Mouse (Mus musculus): Measurements from ENCODE around the gene Selenon. TPM values are rescaled to one million over a fixed set of nuclear protein-coding genes. Genes with fewer than 3 reads are reported as not detected.

The Selenon gene
- 1.8 and 2.3 TPM in 2 replicates for polyA plus RNA-seq (2015; fragmentation: Nextera tagmentation; extraction: Ambion mirVana)

- peak; percentile 73 for ATAC-seq (ENCODE audit: low read depth)
- Histone ChIP-seq H3K9ac (peak within 1 kb of the TSS; percentile 75), H3K4me2 (peak within 1 kb of the TSS; percentile 84), H3K27ac (no peak within 1 kb of the TSS), H3K4me3 (replicated peaks) (peak within 1 kb of the TSS; percentile 70), H3K27me3 (peaks cover 14% of the 10 kb centered on the region), H3K9me3 (replicated peaks) (peaks cover 6% of the 10 kb centered on the region), H3K36me3 (peaks cover 12% of the 10 kb centered on the region), H3K4me1 (replicated peaks) (peaks cover 40% of the 10 kb centered on the region)
- no peak for DNase-seq
- 1% methylated on average over 43 of the region's 67 CpGs for WGBS (ENCODE audit: insufficient replicate concordance)
Measured at GRCm38 (mm10) chr4:134551494-134552316, at the start of gene Selenon. TSS of gene Selenon (minus strand) at chr4:134552166.

- WGBS (ENCODE audit: insufficient replicate concordance): 14% methylated on average over 8 of the region's 8 CpGs
- peaks cover 50% of the 10 kb centered on the region for H3K4me1 ChIP-seq (replicated peaks)
Measured at GRCm38 (mm10) chr4:134601404-134601803, 49.4 kb upstream of the Selenon start.

GRCm38 (mm10) chr4:134600777-134601176 is 48.8 kb upstream of the Selenon start:
- H3K36me3 ChIP-seq: no peaks in the 10 kb centered on the region
- WGBS (ENCODE audit: insufficient replicate concordance): 53% methylated on average over 7 of the region's 7 CpGs
- H3K9ac ChIP-seq: no peak overlapping the region
- no peak overlapping the region for H3K4me2 ChIP-seq
- no peak for ATAC-seq (ENCODE audit: low read depth)
- H3K4me3 ChIP-seq (replicated peaks): no peak overlapping the region
- 0 out of 2 replicates have a peak overlapping the region, but pooled peaks have one; percentile 48 for H3K27ac ChIP-seq
- no peak for DNase-seq
- H3K27me3 ChIP-seq: peaks cover 9% of the 10 kb centered on the region; the same call in 1 of the 2 replicates
- peaks cover 44% of the 10 kb centered on the region for H3K4me1 ChIP-seq (replicated peaks)
- H3K9me3 ChIP-seq (replicated peaks): 0 out of 2 replicates have a peak, but pooled peaks cover 3% of the 10 kb centered on the region

More at GRCm38 (mm10) chr4:134601404-134601803, 49.4 kb upstream of the Selenon start:
- Histone ChIP-seq H3K27ac (peak overlapping the region; percentile 51), H3K9ac (no peak overlapping the region), H3K9me3 (replicated peaks) (no peaks in the 10 kb centered on the region), H3K4me3 (replicated peaks) (no peak overlapping the region), H3K36me3 (no peaks in the 10 kb centered on the region), H3K4me2 (peak overlapping the region; percentile 32), H3K27me3 (peaks cover 9% of the 10 kb centered on the region; the same call in 1 of the 2 replicates)
- no peak for ATAC-seq (ENCODE audit: low read depth)
- DNase-seq: no peak

GRCm38 (mm10) chr4:134600060-134600459 is 48.1 kb upstream of the Selenon start:
- Histone ChIP-seq H3K4me2 (no peak overlapping the region), H3K4me1 (replicated peaks) (peaks cover 40% of the 10 kb centered on the region), H3K9ac (no peak overlapping the region), H3K36me3 (no peaks in the 10 kb centered on the region), H3K27ac (no peak overlapping the region), H3K4me3 (replicated peaks) (no peak overlapping the region), H3K27me3 (peaks cover 5% of the 10 kb centered on the region; the same call in 1 of the 2 replicates), H3K9me3 (replicated peaks) (0 out of 2 replicates have a peak, but pooled peaks cover 3% of the 10 kb centered on the region)
- no peak for ATAC-seq (ENCODE audit: low read depth)
- WGBS (ENCODE audit: insufficient replicate concordance): 74% methylated on average over 9 of the region's 9 CpGs
- DNase-seq: no peak

GRCm38 (mm10) chr4:134596816-134597692 is 45.1 kb upstream of the Selenon start:
- H3K9me3 ChIP-seq (replicated peaks): 0 out of 2 replicates have a peak, but pooled peaks cover 3% of the 10 kb centered on the region
- no peaks in the 10 kb centered on the region for H3K36me3 ChIP-seq
- H3K27me3 ChIP-seq: peaks cover 2% of the 10 kb centered on the region; the same call in 1 of the 2 replicates
- DNase-seq: no peak
- 64% methylated on average over 10 of the region's 10 CpGs for WGBS (ENCODE audit: insufficient replicate concordance)
- no peak for ATAC-seq (ENCODE audit: low read depth)
- H3K4me1 ChIP-seq (replicated peaks): peaks cover 21% of the 10 kb centered on the region
- no peak overlapping the region for H3K4me2 ChIP-seq
- H3K4me3 ChIP-seq (replicated peaks): no peak overlapping the region
- H3K9ac ChIP-seq: no peak overlapping the region
- no peak overlapping the region for H3K27ac ChIP-seq

GRCm38 (mm10) chr4:134594731-134595439 is 42.9 kb upstream of the Selenon start:
- no peak for DNase-seq
- ATAC-seq (ENCODE audit: low read depth): no peak
- WGBS (ENCODE audit: insufficient replicate concordance): 71% methylated on average over 10 of the region's 10 CpGs

GRCm38 (mm10) chr4:134592442-134592841 is 40.5 kb upstream of the Selenon start:
- Histone ChIP-seq H3K4me1 (replicated peaks) (peaks cover 14% of the 10 kb centered on the region; the same call in 1 of the 2 replicates), H3K27me3 (no peaks in the 10 kb centered on the region), H3K4me3 (replicated peaks) (no peak overlapping the region), H3K9me3 (replicated peaks) (0 out of 2 replicates have a peak, but pooled peaks cover 3% of the 10 kb centered on the region), H3K36me3 (peaks cover 3% of the 10 kb centered on the region; the same call in 1 of the 2 replicates), H3K4me2 (no peak overlapping the region), H3K9ac (no peak overlapping the region), H3K27ac (no peak overlapping the region)
- WGBS (ENCODE audit: insufficient replicate concordance): 52% methylated on average over 4 of the region's 4 CpGs
- no peak for ATAC-seq (ENCODE audit: low read depth)
- no peak for DNase-seq

More at GRCm38 (mm10) chr4:134594731-134595439, 42.9 kb upstream of the Selenon start:
- Histone ChIP-seq H3K4me1 (replicated peaks) (peaks cover 8% of the 10 kb centered on the region; the same call in 1 of the 2 replicates), H3K36me3 (no peaks in the 10 kb centered on the region), H3K27me3 (no peaks in the 10 kb centered on the region), H3K9ac (no peak overlapping the region), H3K9me3 (replicated peaks) (0 out of 2 replicates have a peak, but pooled peaks cover 3% of the 10 kb centered on the region), H3K4me2 (no peak overlapping the region), H3K27ac (no peak overlapping the region), H3K4me3 (replicated peaks) (no peak overlapping the region)

GRCm38 (mm10) chr4:134591506-134592061 is 39.6 kb upstream of the Selenon start:
- DNase-seq (no peak), ATAC-seq (ENCODE audit: low read depth) (no peak)
- 0 out of 2 replicates have a peak, but pooled peaks cover 3% of the 10 kb centered on the region for H3K9me3 ChIP-seq (replicated peaks)
- no peaks in the 10 kb centered on the region for H3K27me3 ChIP-seq
- H3K27ac ChIP-seq: no peak overlapping the region
- H3K36me3 ChIP-seq: peaks cover 3% of the 10 kb centered on the region; the same call in 1 of the 2 replicates
- H3K4me1 ChIP-seq (replicated peaks): peaks cover 13% of the 10 kb centered on the region; the same call in 1 of the 2 replicates
- whole genome bisulfite sequencing (ENCODE audit: insufficient replicate concordance): 73% methylated on average over 11 of the region's 11 CpGs
- no peak overlapping the region for H3K4me3 ChIP-seq (replicated peaks)
- no peak overlapping the region for H3K4me2 ChIP-seq
- no peak overlapping the region for H3K9ac ChIP-seq

GRCm38 (mm10) chr4:134590227-134590926 is 38.4 kb upstream of the Selenon start:
- Histone ChIP-seq H3K27ac (no peak overlapping the region), H3K27me3 (no peaks in the 10 kb centered on the region), H3K4me2 (no peak overlapping the region), H3K9me3 (replicated peaks) (no peaks in the 10 kb centered on the region), H3K9ac (no peak overlapping the region), H3K4me1 (replicated peaks) (peaks cover 15% of the 10 kb centered on the region; the same call in 1 of the 2 replicates), H3K4me3 (replicated peaks) (no peak overlapping the region), H3K36me3 (peaks cover 3% of the 10 kb centered on the region; the same call in 1 of the 2 replicates)
- ATAC-seq (ENCODE audit: low read depth) (no peak), DNase-seq (no peak)
- WGBS (ENCODE audit: insufficient replicate concordance): 65% methylated on average over 10 of the region's 10 CpGs

GRCm38 (mm10) chr4:134589786-134590185 is 37.8 kb upstream of the Selenon start:
- H3K9me3 ChIP-seq (replicated peaks): no peaks in the 10 kb centered on the region
- WGBS (ENCODE audit: insufficient replicate concordance): 74% methylated on average over 9 of the region's 9 CpGs
- no peak overlapping the region for H3K4me3 ChIP-seq (replicated peaks)
- H3K9ac ChIP-seq: no peak overlapping the region
- no peak for DNase-seq
- no peak overlapping the region for H3K4me2 ChIP-seq
- no peak for ATAC-seq (ENCODE audit: low read depth)
- peaks cover 15% of the 10 kb centered on the region; the same call in 1 of the 2 replicates for H3K4me1 ChIP-seq (replicated peaks)
- no peak overlapping the region for H3K27ac ChIP-seq
- H3K27me3 ChIP-seq: no peaks in the 10 kb centered on the region
- peaks cover 3% of the 10 kb centered on the region; the same call in 1 of the 2 replicates for H3K36me3 ChIP-seq

Data from liver, embryonic 13.5 days (tissue).